Mouse (Mus musculus) liver, adult 2 months (tissue): ENCODE results near the gene Scgb1c1. TPM values are rescaled to one million over a fixed set of nuclear protein-coding genes. Genes with fewer than 3 reads are reported as not detected.
A peak's percentile ranks its signal among the peaks of the same experiment; 100 is the strongest.

Experiments
- DNase-seq: peaks from one replicate; pipeline ENCODE4 v3.0.0-alpha.2; 2011; ENCODE audit warnings: low read depth, low spot score; ENCODE audit errors: extremely low read depth
- H3K27ac ChIP-seq: fragments of 200-500 bp; replicated peaks from 2 replicates; pipeline ENCODE4 v1.5.1; 2012; ENCODE audit warnings: low read depth, mild to moderate bottlenecking, control low read depth, inconsistent platforms, low read length; ENCODE audit not compliant: insufficient read depth
- H3K27me3 ChIP-seq: fragments of 200-500 bp; 2 replicates; pipeline ENCODE4 v1.6.1; 2012; ENCODE audit warnings: mild to moderate bottlenecking, moderate library complexity, low read length, inconsistent platforms; ENCODE audit not compliant: control insufficient read depth, insufficient read depth
- H3K36me3 ChIP-seq: fragments of 200-500 bp; 2 replicates; pipeline ENCODE4 v1.6.1; 2012; ENCODE audit warnings: low read length, inconsistent platforms; ENCODE audit not compliant: control insufficient read depth, insufficient read depth
- H3K4me1 ChIP-seq: fragments of 200-500 bp; 2 replicates; pipeline ENCODE4 v1.6.1; 2011; ENCODE audit warnings: low read length; ENCODE audit not compliant: control insufficient read depth, insufficient read depth
- H3K4me3 ChIP-seq: fragments of 200-500 bp; 2 replicates; pipeline ENCODE4 v1.5.1; 2011; ENCODE audit warnings: low read depth, mild to moderate bottlenecking, control low read depth, low read length, moderate library complexity; ENCODE audit not compliant: insufficient read depth
- H3K79me2 ChIP-seq: fragments of 200-500 bp; 2 replicates; pipeline ENCODE4 v1.6.1; 2012; ENCODE audit warnings: inconsistent platforms, mild to moderate bottlenecking, low read length, moderate library complexity; ENCODE audit not compliant: control insufficient read depth, insufficient read depth
- H3K9ac ChIP-seq: fragments of 200-500 bp; 2 replicates; pipeline ENCODE4 v1.6.1; 2012; ENCODE audit warnings: low read depth, mild to moderate bottlenecking, control low read depth, inconsistent platforms, low read length
- CTCF ChIP-seq: fragments of 200-500 bp; IDR thresholded peaks from 2 replicates; pipeline ENCODE4 v1.5.1; 2011; ENCODE audit warnings: low read depth, low read length, control low read depth
- POLR2A ChIP-seq: fragments of 200-500 bp; IDR thresholded peaks from 2 replicates; pipeline ENCODE4 v1.6.1; 2011; ENCODE audit warnings: low read length, control low read depth; ENCODE audit not compliant: insufficient read depth; ENCODE audit errors: extremely low read depth
- WGBS: fragments of 180-500 bp; shearing (Covaris S2); methylation state at CpG from one replicate; pipeline ENCODE4 v1.1.7; 2018; 5-methylcytosine and 5-hydroxymethylcytosine counted together
- polyA plus RNA-seq: library from polyadenylated mRNA; depleted of rRNA; stranded (reverse); fragments of >200 nt; gene quantifications from 2 replicates; pipeline ENCODE4 v1.2.3, GENCODE M21; 2012
- total RNA-seq: library from RNA; depleted of rRNA; stranded (reverse); fragments of >200 nt; gene quantifications from 2 replicates; pipeline ENCODE4 v1.2.3, GENCODE M21; 2014

Scgb1c1 gene
- total and polyA plus RNA-seq, 2 experiments: 0.46 to 1.0 TPM

- Histone ChIP-seq H3K9ac (peak within 1 kb of the TSS; percentile 91), H3K4me3 (peak within 1 kb of the TSS; percentile 92), H3K4me1 (peaks cover 27% of the 10 kb centered on the region), H3K79me2 (peaks cover 25% of the 10 kb centered on the region), H3K27me3 (no peaks in the 10 kb centered on the region), H3K36me3 (peaks cover 10% of the 10 kb centered on the region), H3K27ac (peak within 1 kb of the TSS; percentile 97)
- DNase-seq: no peak
- 35% methylated on average over 40 of the region's 40 CpGs for WGBS
- TF ChIP-seq POLR2A: no peak
- no peak for TF ChIP-seq CTCF
Observed at GRCm38 (mm10) chr7:140857550-140858505, 12.5 kb downstream of the Scgb1c1 start, which contains the start of gene Bet1l. Gene Bet1l (minus strand): TSS chr7:140857577.

GRCm38 (mm10) chr7:140858746-140859145 is 13.4 kb downstream of the Scgb1c1 start:
- Histone ChIP-seq H3K79me2 (peaks cover 21% of the 10 kb centered on the region), H3K4me3 (no peak overlapping the region), H3K27ac (no peak overlapping the region), H3K4me1 (peaks cover 21% of the 10 kb centered on the region), H3K36me3 (peaks cover 19% of the 10 kb centered on the region), H3K27me3 (no peaks in the 10 kb centered on the region), H3K9ac (no peak overlapping the region)
- TF ChIP-seq CTCF: no peak
- no peak for TF ChIP-seq POLR2A
- DNase-seq: no peak
- WGBS: 96% methylated on average over 8 of the region's 8 CpGs

GRCm38 (mm10) chr7:140859997-140860396 is 14.7 kb downstream of the Scgb1c1 start:
- no peak overlapping the region for H3K9ac ChIP-seq
- peaks cover 23% of the 10 kb centered on the region for H3K36me3 ChIP-seq
- no peaks in the 10 kb centered on the region for H3K27me3 ChIP-seq
- 89% methylated on average over 6 of the region's 6 CpGs for WGBS
- peaks cover 9% of the 10 kb centered on the region for H3K4me1 ChIP-seq
- no peak for TF ChIP-seq POLR2A
- TF ChIP-seq CTCF: no peak
- H3K79me2 ChIP-seq: peaks cover 15% of the 10 kb centered on the region
- no peak overlapping the region for H3K27ac ChIP-seq
- H3K4me3 ChIP-seq: no peak overlapping the region
- no peak for DNase-seq

DNA sequence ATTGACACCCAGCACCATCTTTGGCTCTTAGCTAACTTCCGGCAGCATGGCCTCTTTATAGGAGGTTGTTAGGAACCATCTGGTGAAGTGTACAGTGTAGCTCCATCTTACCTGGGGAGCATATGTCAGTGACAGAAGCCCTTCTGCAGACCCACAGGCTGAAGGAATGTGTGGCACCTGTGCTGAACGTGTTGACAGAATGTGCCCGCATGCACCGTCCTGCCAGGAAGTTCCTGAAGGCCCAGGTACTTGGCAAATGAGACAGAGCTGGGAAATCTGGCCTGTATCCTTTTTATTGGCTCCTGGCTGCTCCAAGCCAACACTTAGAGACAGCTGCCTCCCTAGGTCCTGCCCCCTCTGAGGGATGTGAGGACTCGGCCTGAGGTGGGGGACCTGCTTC is 15.4 kb downstream of the Scgb1c1 start:
- no peak overlapping the region for H3K27ac ChIP-seq
- H3K27me3 ChIP-seq: no peaks in the 10 kb centered on the region
- TF ChIP-seq POLR2A (no peak), CTCF (no peak)
- DNase-seq: no peak
- H3K4me3 ChIP-seq: no peak overlapping the region
- peaks cover 7% of the 10 kb centered on the region; the same call in 1 of the 2 replicates for H3K79me2 ChIP-seq
- H3K36me3 ChIP-seq: peaks cover 29% of the 10 kb centered on the region
- H3K9ac ChIP-seq: no peak overlapping the region
- WGBS: 81% methylated on average over 5 of the region's 5 CpGs
- peaks cover 6% of the 10 kb centered on the region for H3K4me1 ChIP-seq

DNA sequence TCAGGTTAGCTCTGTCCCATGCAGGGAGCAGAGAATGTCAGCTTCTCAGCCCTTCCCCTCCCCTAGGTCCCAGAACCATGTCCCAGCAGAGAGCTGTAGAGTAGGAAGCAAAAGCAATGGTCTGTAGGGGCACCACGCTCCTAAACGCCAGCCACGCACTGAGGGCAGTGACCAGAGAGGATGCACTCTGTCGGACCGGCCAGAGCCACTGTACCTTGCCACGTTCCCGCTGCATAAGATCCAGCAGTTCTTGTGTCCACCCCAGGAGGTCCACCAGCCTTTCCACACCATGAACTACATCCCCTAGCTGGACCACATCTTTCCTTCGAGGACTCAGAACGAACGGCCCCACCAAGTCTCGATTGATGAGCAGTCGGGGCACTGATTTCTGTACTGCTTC is 19.4 kb downstream of the Scgb1c1 start:
- H3K79me2 ChIP-seq: no peaks in the 10 kb centered on the region
- TF ChIP-seq POLR2A (no peak), CTCF (no peak)
- H3K4me1 ChIP-seq: no peaks in the 10 kb centered on the region
- no peaks in the 10 kb centered on the region for H3K27me3 ChIP-seq
- WGBS: 88% methylated on average over 12 of the region's 12 CpGs
- no peak overlapping the region for H3K4me3 ChIP-seq
- DNase-seq: no peak
- peaks cover 52% of the 10 kb centered on the region for H3K36me3 ChIP-seq
- no peak overlapping the region for H3K27ac ChIP-seq
- no peak overlapping the region for H3K9ac ChIP-seq

DNA sequence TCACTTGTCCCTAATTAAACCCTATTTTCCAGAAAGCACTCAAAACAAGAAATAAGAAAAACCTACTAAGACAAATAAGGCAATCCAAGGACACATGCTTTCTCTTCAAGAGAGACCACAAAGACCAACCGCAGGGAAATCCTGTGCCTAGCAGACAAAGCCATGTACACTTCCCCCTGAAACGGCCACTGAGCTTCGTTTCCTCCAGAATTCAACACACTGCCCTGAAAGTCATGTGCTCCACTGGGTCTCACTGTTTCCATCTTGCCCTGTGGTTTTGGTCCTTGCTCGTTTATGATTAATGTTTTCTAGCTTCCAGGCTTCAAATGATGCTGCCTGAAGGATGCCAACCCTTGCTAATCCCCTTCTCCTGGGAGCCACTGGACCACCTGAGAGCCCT is 28.9 kb downstream of the Scgb1c1 start:
- DNase-seq: no peak
- H3K79me2 ChIP-seq: peaks cover 26% of the 10 kb centered on the region
- no peak overlapping the region for H3K9ac ChIP-seq
- H3K27me3 ChIP-seq: no peaks in the 10 kb centered on the region
- no peak overlapping the region for H3K4me3 ChIP-seq
- 81% methylated on average over 4 of the region's 4 CpGs for WGBS
- H3K4me1 ChIP-seq: 0 out of 2 replicates have a peak, but pooled peaks cover 4% of the 10 kb centered on the region
- TF ChIP-seq POLR2A (no peak), CTCF (no peak)
- no peak overlapping the region for H3K27ac ChIP-seq
- H3K36me3 ChIP-seq: peaks cover 63% of the 10 kb centered on the region
